Mouse (Mus musculus) gastrocnemius, postnatal 4 days (tissue): ENCODE data around the gene Tmem255b. TPM values are rescaled to one million over a fixed set of nuclear protein-coding genes. Genes with fewer than 3 reads are reported as not detected.

Experiments used
- total RNA-seq, 2 experiments: library from RNA; stranded (reverse); gene quantifications; 2 replicates each; pipeline ENCODE4 v1.2.3; 2021

Gene Tmem255b
- total RNA-seq, 2 experiments from 2014 or later: 3.0 to 5.5 TPM

Other genes starting within 250 kb of the Tmem255b start
- 10 to 100 TPM in 1 of 2 experiments, 1 to 10 TPM in 1; 8.2 to 10.6 TPM for gene Grtp1, start 234.6 kb upstream of the Tmem255b start, total RNA-seq
- gene Adprhl1, start 181.0 kb upstream of the Tmem255b start, total RNA-seq: 10 to 100 TPM; 78.0 to 80.2 TPM
- gene Dcun1d2, start 147.1 kb upstream of the Tmem255b start, total RNA-seq: 10 to 100 TPM; 28.5 to 29.2 TPM
- gene Tmco3, start 147.0 kb upstream of the Tmem255b start, total RNA-seq: 10 to 100 TPM; 21.7 to 22.6 TPM
- gene Tfdp1, start 96.4 kb upstream of the Tmem255b start, total RNA-seq: 10 to 100 TPM; 75.5 to 81.2 TPM
- not detected for gene Atp4b, start 38.4 kb upstream of the Tmem255b start, total RNA-seq
- gene Grk1, start 30.1 kb upstream of the Tmem255b start, total RNA-seq: not detected
- gene Gas6, start 59.3 kb downstream of the Tmem255b start, total RNA-seq: 100 to 1,000 TPM; 111 to 121 TPM
- gene 1700029H14Rik, start 127.3 kb downstream of the Tmem255b start, total RNA-seq: under 1 TPM in 1 of 2 experiments, not detected in 1; 0.26 TPM
- gene Rasa3, start 242.4 kb downstream of the Tmem255b start, total RNA-seq: 10 to 100 TPM; 41.5 to 43.1 TPM